ENCODE assay signal across 24 mouse cellular contexts in genomic region chr13:102803206-102803605, GRCm38 (mm10).
A peak's percentile ranks its signal among the peaks of the same experiment; 100 is the strongest.
DNase-seq lines count a peak whose midpoint lies in the region; ATAC-seq and TF ChIP-seq lines count a peak whose summit lies in the region.
"Had no signal": no experiment of that assay in that cellular context is flagged by ENCODE, and none has a peak within 500 bp of the region (broad histone marks: within the 10 kb centered on the region; RNA-seq: fewer than 3 reads in every experiment).

No protein-coding gene starts in this region.

- 74% methylated on average over 9 of the region's 9 CpGs for WGBS in hindbrain, embryonic 10.5 days
- WGBS in hindbrain, postnatal 0 days, result 76% methylated on average over 9 of the region's 9 CpGs
- 63% methylated on average over 9 of the region's 9 CpGs for WGBS in embryonic facial prominence, embryonic 10.5 days
- WGBS in embryonic facial prominence, embryonic 12.5 days, result 54% methylated on average over 9 of the region's 9 CpGs

- no peak for ATAC-seq in hindbrain, postnatal 0 days
- ATAC-seq in embryonic facial prominence, embryonic 12.5 days (ENCODE audit: insufficient number of reproducible peaks, insufficient read depth, low FRiP score, low TSS enrichment), result no peak
- ATAC-seq: forebrain, embryonic 14.5 days; forebrain, postnatal 0 days; intestine, embryonic 15.5 days; Patski had no signal

- peaks cover 10% of the 10 kb centered on the region for H3K4me1 ChIP-seq in hindbrain, embryonic 10.5 days (replicated peaks)
- H3K4me1 ChIP-seq in hindbrain, postnatal 0 days (ENCODE audit: insufficient read depth, low read length), result 0 out of 2 replicates have a peak, but pooled peaks cover 3% of the 10 kb centered on the region
- H3K4me1 ChIP-seq in embryonic facial prominence, embryonic 10.5 days, result peaks cover 20% of the 10 kb centered on the region
- peaks cover 7% of the 10 kb centered on the region for H3K4me1 ChIP-seq in embryonic facial prominence, embryonic 12.5 days
- H3K4me1 ChIP-seq: embryonic facial prominence, embryonic 15.5 days; intestine, embryonic 15.5 days had no signal

- H3K9ac ChIP-seq in hindbrain, postnatal 0 days (replicated peaks; ENCODE audit: low read length), result no peak overlapping the region
- no peak overlapping the region for H3K9ac ChIP-seq in embryonic facial prominence, embryonic 12.5 days
- H3K9ac ChIP-seq: embryonic facial prominence, embryonic 15.5 days; forebrain, postnatal 0 days; hindbrain, embryonic 14.5 days; intestine, embryonic 15.5 days had no signal

- H3K9me3 ChIP-seq in hindbrain, embryonic 10.5 days, result no peaks in the 10 kb centered on the region
- H3K9me3 ChIP-seq in hindbrain, postnatal 0 days (ENCODE audit: low read length), result no peaks in the 10 kb centered on the region
- H3K9me3 ChIP-seq in embryonic facial prominence, embryonic 10.5 days, result no peaks in the 10 kb centered on the region
- no peaks in the 10 kb centered on the region for H3K9me3 ChIP-seq in embryonic facial prominence, embryonic 12.5 days
- H3K9me3 ChIP-seq: embryonic facial prominence, embryonic 15.5 days; G1E; intestine, embryonic 15.5 days had no signal

- DNase-seq in hindbrain, embryonic 10.5 days (ENCODE audit: low spot score), result no peak
- DNase-seq in hindbrain, postnatal 0 days (ENCODE audit: low spot score), result no peak
- DNase-seq in embryonic facial prominence, embryonic 10.5 days (ENCODE audit: low spot score), result no peak
- no peak for DNase-seq in frontal cortex, postnatal 36 days (ENCODE audit: low spot score in 2 of 2)
- no peak for DNase-seq in right cerebral cortex, adult 2 months (ENCODE audit: low spot score in 2 of 2)
- DNase-seq: adrenal gland, postnatal 10 days; adrenal gland, postnatal 36 days; B cell, adult 2 months; cerebellum, adult 18-20 months; cerebellum, adult 9-10 months; cerebellum, postnatal 14 days; forebrain, postnatal 0 days; gastrocnemius, postnatal 25 days; heart, postnatal 36 days; kidney, adult 18-20 months had no signal

- H3K4me3 ChIP-seq in hindbrain, embryonic 10.5 days, result no peak overlapping the region
- H3K4me3 ChIP-seq in hindbrain, postnatal 0 days (ENCODE audit: low read length), result no peak overlapping the region
- H3K4me3 ChIP-seq in embryonic facial prominence, embryonic 10.5 days, result no peak overlapping the region
- H3K4me3 ChIP-seq in embryonic facial prominence, embryonic 12.5 days, result no peak overlapping the region
- H3K4me3 ChIP-seq: embryonic facial prominence, embryonic 15.5 days; intestine, embryonic 15.5 days had no signal

- no peak for TF ChIP-seq CTCF in hindbrain, postnatal 0 days (IDR thresholded peaks at IDR 0.05; ENCODE audit: low read depth)

- peak overlapping the region; percentile 29; the same call in 1 of the 2 replicates for H3K27ac ChIP-seq in hindbrain, embryonic 10.5 days
- H3K27ac ChIP-seq in hindbrain, postnatal 0 days, result no peak overlapping the region
- H3K27ac ChIP-seq in embryonic facial prominence, embryonic 10.5 days (replicated peaks), result 0 out of 2 replicates have a peak overlapping the region, but pooled peaks have one; percentile 69
- peak overlapping the region; percentile 55; the same call in 1 of the 2 replicates for H3K27ac ChIP-seq in embryonic facial prominence, embryonic 12.5 days
- H3K27ac ChIP-seq: embryonic facial prominence, embryonic 15.5 days; hindbrain, embryonic 14.5 days; intestine, embryonic 15.5 days had no signal

- H3K36me3 ChIP-seq in hindbrain, embryonic 10.5 days, result peaks cover under 1% of the 10 kb centered on the region; the same call in 1 of the 2 replicates
- no peaks in the 10 kb centered on the region for H3K36me3 ChIP-seq in hindbrain, postnatal 0 days (ENCODE audit: insufficient read depth, low read length)
- H3K36me3 ChIP-seq in embryonic facial prominence, embryonic 10.5 days (replicated peaks), result peaks cover 7% of the 10 kb centered on the region; the same call in 1 of the 2 replicates
- no peaks in the 10 kb centered on the region for H3K36me3 ChIP-seq in embryonic facial prominence, embryonic 12.5 days
- H3K36me3 ChIP-seq: embryonic facial prominence, embryonic 15.5 days; G1E; intestine, embryonic 15.5 days had no signal

- H3K4me2 ChIP-seq in hindbrain, postnatal 0 days (ENCODE audit: low read depth, low read length), result no peak overlapping the region
- H3K4me2 ChIP-seq in embryonic facial prominence, embryonic 12.5 days (replicated peaks), result no peak overlapping the region
- H3K4me2 ChIP-seq: embryonic facial prominence, embryonic 15.5 days; heart, embryonic 11.5 days; hindbrain, embryonic 14.5 days; intestine, embryonic 15.5 days had no signal

- H3K27me3 ChIP-seq in hindbrain, embryonic 10.5 days (ENCODE audit: insufficient read depth, poor library complexity, severe bottlenecking), result no peaks in the 10 kb centered on the region
- no peaks in the 10 kb centered on the region for H3K27me3 ChIP-seq in hindbrain, postnatal 0 days (ENCODE audit: insufficient read depth, low read length)
- H3K27me3 ChIP-seq in embryonic facial prominence, embryonic 10.5 days (replicated peaks; ENCODE audit: low read depth, poor library complexity, severe bottlenecking), result no peaks in the 10 kb centered on the region
- H3K27me3 ChIP-seq in embryonic facial prominence, embryonic 12.5 days, result no peaks in the 10 kb centered on the region
- H3K27me3 ChIP-seq: CH12.LX; embryonic facial prominence, embryonic 15.5 days; intestine, embryonic 15.5 days; Patski had no signal
